Mouse (Mus musculus) urinary bladder, postnatal 36 days (tissue): ENCODE results near the gene Rasal3.

Experiments used
- DNase-seq, 2 experiments: peaks; one replicate each; pipeline ENCODE4 v3.0.0; 2022; ENCODE audit warnings: low spot score in 2 of 2, mixed read lengths in 1 of 2

Gene Rasal3

DNA sequence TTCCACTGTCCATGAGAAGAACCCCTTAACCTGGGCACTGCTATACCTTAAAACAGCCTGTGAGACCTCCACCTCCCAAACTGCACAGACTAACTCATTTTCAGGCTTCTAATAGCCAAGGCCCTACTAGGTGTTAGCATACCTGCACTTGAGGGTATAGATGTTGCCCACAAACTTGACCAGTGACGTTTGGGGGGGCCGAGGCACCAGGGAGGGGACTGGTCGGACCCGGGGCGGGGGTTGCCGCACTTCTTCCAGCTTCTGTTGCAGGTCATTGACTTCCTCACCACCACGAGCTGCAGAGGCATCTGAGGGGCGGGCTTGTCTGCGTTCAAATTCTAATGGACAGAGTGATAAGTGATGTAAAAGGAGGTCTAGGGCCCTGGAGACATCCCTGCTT is 47.1 kb downstream of the Rasal3 start:
- DNase-seq = no peak

DNA sequence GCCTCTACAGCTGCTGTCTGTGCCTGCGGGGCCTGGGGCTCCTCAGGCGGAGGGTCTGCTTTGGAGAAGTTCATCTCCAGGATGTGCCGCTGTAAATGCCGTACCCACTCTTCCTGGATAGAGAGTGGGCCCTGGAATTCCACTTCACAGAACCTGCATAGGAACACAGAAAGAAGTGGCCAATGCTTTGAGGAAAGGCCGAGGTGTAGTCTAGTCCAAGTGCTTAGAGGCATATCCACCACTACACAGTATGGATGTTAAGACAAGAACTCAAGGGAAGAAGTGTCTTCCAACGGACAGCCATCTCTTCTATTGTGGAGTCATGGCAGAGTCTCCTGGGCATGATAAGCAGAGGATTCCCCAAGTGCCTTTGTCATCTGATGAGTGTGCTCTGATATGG is 48.4 kb downstream of the Rasal3 start:
- DNase-seq = no peak

DNA sequence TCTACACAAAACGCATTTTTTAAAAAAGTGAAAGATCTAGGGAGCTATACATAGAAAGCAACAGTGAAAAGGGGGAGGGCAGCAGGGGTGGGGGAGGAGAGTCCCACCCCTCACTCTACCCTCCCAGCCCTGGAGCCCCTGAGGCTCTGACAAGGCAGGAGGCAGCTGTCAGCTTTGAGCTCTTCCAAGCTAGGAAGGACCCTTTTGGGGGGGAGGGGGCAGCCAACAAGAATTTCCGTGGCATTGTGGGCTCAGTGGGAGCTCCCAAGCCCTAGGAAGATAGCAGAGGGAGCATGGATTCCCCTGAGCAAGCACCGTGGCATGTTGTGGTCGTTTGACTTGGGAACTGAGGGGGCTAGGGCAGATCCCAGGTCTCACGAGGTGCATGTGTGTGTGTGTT is 49.2 kb downstream of the Rasal3 start:
- DNase-seq = no peak

DNA sequence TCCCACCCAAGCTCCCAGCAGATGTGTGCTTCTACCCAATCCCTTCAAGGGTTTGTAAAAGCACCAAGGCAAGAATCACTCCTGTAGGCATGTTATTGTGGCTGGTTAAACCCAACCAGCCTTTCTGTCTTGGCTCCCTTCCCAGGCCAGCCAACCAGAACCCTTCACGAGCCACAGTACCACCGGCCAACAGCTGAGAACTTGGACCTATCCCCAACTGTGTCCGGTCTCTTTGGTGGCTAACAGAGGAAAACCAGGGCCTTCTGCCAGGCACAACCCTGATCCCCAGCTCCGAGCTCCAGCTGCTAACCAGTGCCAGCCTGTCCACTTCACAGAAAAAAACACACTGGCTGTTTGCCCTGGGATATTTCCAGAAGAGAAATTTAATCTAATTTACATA is 49.7 kb downstream of the Rasal3 start:
- DNase-seq = peak in 1 of 2 experiments; percentile 57

DNA sequence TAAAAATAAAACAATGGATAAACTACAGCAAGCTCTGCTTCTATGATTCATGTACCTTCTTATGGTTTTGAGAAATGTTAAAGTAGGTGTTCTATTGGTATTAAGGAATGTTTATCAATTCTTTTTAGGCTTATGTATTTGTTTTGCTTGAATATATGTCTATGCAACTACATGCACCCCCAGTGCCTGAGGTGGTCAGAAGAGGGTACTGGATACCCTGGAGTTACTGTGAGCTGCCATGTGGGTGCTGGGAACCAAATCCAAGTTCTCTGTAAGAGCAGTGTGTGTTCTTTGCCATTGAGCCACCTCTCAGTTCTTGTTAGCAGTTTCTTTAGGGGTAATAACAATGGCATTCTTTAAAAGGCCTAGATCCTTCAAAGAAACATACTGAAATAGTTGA is 51.7 kb downstream of the Rasal3 start:
- DNase-seq = no peak

DNA sequence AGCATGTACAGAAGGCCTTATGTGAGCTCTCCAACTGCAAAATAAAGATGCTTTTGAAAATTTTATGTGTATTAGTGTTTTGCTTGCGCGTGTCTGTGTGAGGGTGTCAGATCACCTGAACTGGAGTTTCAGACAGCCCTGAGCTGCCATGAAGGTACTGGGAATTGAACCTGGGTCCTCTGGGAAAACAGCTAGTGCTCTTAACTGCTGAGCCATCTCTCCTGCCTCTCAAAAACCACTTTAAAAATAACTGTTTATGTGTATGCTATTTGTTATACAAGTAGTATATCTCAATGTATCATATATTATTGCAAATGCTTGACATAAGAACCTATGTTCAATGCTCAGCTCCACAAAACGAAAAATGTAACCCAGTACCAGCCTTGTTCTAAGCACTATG is 52.1 kb downstream of the Rasal3 start:
- no peak for DNase-seq

DNA sequence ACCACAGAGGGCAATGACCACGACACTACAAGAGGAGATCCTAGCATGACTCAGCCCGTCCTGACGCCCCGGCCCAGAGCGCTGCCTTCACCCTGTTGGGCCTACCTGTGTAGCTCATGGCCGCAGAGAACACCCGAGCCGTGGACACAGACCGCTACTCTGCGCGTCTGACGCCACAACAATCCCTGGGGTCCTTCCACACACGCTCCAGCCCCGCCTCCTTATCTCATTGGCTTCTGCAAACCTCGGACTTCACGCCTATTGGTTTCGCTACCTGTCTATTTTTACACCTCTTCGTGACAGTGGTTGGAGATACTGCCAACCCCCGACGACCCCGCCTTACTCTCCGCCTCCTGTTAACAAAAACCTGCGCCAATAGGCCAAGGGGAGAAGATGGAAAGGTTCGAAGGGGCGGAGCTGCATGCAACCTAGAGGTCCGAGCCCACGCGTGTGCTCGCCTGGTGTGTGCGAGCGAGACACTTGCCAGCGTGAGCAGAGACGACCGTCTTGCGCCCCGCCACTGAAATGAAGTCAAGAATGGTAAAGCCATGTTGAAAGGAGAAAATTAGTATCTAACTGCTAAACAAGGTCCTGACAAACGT is 52.9 kb downstream of the Rasal3 start, which contains the start of gene Akap8l:
Gene Akap8l (minus strand): TSS at position 226 of the 602 bp plus-strand sequence.
- peak; percentile 95 to 96 for DNase-seq

DNA sequence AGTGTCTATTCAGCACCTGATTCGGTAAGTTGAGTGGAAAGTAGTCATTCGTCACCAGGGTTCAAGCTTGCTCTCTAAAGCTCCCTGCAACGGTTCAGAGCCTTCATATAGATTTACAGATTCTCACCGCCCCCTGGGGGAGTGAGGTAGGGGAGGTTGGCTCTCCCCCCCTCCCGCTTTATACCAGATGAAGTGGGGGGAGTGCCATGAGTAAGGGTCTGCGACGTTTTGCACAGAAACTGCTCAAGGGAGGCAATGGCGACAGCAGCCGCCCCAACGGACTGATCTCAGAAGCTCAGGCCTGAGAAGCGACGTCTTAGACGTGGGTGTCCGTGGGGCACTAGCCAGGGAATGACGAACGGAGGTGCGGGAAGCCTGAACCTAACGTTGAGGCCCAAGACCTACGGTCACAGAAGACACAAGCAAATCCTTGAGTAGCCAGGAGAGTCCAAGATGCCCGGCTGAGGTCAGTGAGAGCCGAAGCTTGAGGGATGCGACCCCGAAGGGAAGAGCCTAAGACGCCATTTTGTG is 53.5 kb downstream of the Rasal3 start:
- DNase-seq = no peak

DNA sequence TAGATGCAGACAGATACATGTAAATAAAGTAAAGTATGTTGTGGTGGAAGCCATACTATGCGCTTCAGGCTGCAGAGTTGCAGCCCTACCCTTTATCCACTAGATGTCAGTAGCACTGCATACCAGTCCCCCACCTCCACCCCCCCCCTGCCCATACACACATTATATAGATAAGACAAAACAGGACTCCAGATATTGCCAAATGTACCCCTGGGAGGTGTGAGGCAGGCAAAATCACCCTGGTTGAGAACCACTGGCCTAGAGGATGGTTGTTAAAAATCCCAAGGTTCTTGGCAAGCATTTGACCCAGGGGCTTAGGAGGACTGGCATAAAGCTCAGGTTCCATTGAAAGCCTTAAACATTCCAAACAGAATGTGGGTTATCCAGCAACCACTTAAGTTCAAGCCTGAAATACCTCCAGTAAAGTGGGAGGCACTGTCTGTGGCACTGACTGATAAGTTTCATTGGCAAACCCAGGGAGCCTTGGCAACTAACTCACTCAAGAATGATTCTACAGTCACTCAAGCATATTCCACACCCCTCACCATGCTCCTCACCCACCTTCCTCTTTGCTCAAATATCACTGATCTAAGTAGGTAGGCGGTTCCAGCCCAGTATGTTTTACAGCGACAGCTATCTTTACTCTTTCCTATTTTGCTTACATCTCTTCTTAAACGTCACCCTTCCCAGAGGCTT is 54.2 kb downstream of the Rasal3 start:
- no peak for DNase-seq

DNA sequence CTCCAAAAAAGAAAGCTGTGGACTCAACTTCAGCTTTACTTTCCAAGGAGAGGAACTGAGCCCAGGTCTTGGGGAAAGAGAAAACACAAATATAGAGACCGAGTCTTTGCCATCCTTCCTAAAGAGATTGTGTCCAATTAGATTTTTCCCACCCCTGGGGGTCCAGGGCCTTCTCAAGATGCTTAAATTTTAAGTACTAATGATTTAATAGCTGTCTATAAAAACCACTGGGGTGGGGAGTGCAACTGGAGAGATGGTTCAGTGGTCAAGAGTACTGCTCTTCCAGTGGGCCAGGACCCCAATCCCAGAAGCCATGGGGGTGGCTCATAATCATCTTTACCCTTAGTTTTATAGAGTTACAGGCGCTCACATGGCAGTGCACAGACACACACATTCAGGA is 55.0 kb downstream of the Rasal3 start:
- no peak for DNase-seq

DNA sequence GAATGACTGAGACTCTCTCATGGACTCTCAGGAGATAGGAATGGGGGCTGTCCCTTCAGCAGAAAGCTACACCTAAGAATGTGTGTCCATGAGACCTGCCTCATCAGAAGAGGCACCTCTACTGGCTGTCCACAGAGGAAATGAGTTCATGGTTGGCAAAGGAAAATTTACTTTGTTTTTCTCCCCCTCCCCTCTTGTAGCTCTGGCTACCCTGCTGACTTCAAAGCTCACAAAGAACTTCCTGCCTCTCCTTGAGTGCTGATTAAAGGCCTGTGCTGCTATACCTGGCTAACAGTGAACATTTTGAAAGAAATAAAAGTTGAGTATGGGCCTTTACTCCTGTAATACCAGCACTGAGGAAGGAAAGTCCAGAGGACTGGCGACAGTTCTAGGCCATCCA is 62.3 kb downstream of the Rasal3 start:
- no peak for DNase-seq
